Mouse (Mus musculus) bone marrow, adult 2 months (tissue): ENCODE measurements around the gene Apof. TPM values are rescaled to one million over a fixed set of nuclear protein-coding genes. Genes with fewer than 3 reads are reported as not detected.

Source experiments
- H3K27ac ChIP-seq: fragments of 200-500 bp; 2 replicates; pipeline ENCODE4 v1.5.1; 2012; ENCODE audit warnings: low read depth, mild to moderate bottlenecking, control low read depth, inconsistent platforms, low read length; ENCODE audit not compliant: control insufficient read depth, poor library complexity, insufficient read depth
- H3K4me1 ChIP-seq: fragments of 200-500 bp; 2 replicates; pipeline ENCODE4 v1.6.1; 2011; ENCODE audit warnings: low read length; ENCODE audit not compliant: control insufficient read depth, insufficient read depth
- H3K4me3 ChIP-seq: fragments of 200-500 bp; replicated peaks from 2 replicates; pipeline ENCODE3; 2011; ENCODE audit warnings: mild to moderate bottlenecking, low read depth, low read length, control low read depth; ENCODE audit not compliant: control insufficient read depth
- CTCF ChIP-seq: fragments of 200-500 bp; IDR thresholded peaks from 2 replicates; pipeline ENCODE4 v1.5.1; 2011; ENCODE audit warnings: low read length, control low read depth; ENCODE audit not compliant: control insufficient read depth, insufficient read depth
- POLR2A ChIP-seq: fragments of 200-500 bp; IDR thresholded peaks from 2 replicates; pipeline ENCODE4 v1.6.1; 2011; ENCODE audit warnings: low read depth, mild to moderate bottlenecking, control low read depth, low read length, borderline replicate concordance; ENCODE audit not compliant: control insufficient read depth
- WGBS: fragments of 180-500 bp; shearing (Covaris S2); methylation state at CpG from one replicate; pipeline ENCODE4 v1.1.7; 2018; 5-methylcytosine and 5-hydroxymethylcytosine counted together
- polyA plus RNA-seq: library from polyadenylated mRNA; stranded (reverse); fragments of >200 nt; gene quantifications from 2 replicates; pipeline ENCODE4 v1.2.4, GENCODE M21; 2011; ENCODE audit warnings: low replicate concordance; ENCODE audit not compliant: missing spikeins, insufficient read depth, insufficient read length

Apof gene
- polyA plus RNA-seq, 1 experiment = 4.0 TPM

- 20% methylated on average over 6 of the region's 6 CpGs for WGBS
Measured at GRCm38 (mm10) chr10:128298243-128298642, 29.8 kb downstream of the Apof start.

GRCm38 (mm10) chr10:128298702-128299171, 30.3 kb downstream of the Apof start, which contains the start of gene Il23a:
Gene Il23a, minus strand, starts transcription at chr10:128298752.
- H3K27ac ChIP-seq = peak within 1 kb of the TSS; percentile 44
- 51% methylated on average over 11 of the region's 11 CpGs for WGBS
- TF ChIP-seq POLR2A (no peak), CTCF (no peak)

More at GRCm38 (mm10) chr10:128298243-128298642, 29.8 kb downstream of the Apof start:
- Histone ChIP-seq H3K4me1 (peaks cover 3% of the 10 kb centered on the region; the same call in 1 of the 2 replicates), H3K4me3 (no peak overlapping the region), H3K27ac (peak overlapping the region; percentile 44; the same call in 1 of the 2 replicates)
- TF ChIP-seq CTCF = no peak
- no peak for TF ChIP-seq POLR2A

DNA sequence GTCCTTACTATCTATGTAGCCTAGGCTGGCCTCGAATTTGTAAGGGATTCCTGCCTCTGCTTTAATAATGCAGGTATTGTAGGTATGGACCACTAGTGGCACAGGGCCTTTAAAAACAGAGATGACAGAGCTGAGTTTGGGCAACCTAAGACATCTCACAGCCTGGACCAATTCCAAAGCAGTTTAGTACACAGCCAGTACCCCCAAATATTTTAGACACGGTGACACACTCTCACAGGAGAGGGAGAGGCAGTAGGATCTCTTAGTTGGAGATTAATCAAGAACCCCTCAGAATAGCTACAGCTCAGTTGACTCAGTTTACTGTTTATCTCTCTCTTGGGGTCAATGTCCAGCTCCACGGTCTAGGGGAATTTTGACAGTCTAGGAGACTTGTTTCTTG, 33.9 kb downstream of the Apof start:
- Histone ChIP-seq H3K4me1 (peaks cover 5% of the 10 kb centered on the region; the same call in 1 of the 2 replicates), H3K27ac (no peak overlapping the region), H3K4me3 (no peak overlapping the region)
- TF ChIP-seq POLR2A (no peak), CTCF (no peak)
- 20% methylated on average over 3 of the region's 3 CpGs for WGBS

More at GRCm38 (mm10) chr10:128298702-128299171, 30.3 kb downstream of the Apof start, which contains the start of gene Il23a:
- Histone ChIP-seq H3K4me3 (no peak within 1 kb of the TSS), H3K4me1 (peaks cover 3% of the 10 kb centered on the region; the same call in 1 of the 2 replicates)

DNA sequence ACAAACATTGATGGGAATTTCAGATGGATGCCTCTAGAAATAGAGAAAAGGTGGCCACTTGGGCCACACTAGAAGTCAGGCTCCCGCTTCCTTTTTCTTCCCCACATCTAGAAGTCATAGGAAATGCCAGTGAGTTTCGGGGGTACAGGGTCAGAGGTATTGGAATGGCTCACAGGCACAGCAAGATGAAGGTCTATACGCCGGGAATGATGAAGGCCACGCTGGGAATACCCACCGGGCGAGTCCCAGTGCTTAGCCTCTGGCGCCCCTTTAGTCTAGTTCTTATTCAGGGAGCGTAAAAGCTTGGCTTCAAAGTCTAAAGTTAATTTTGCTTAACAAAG, 34.3 kb downstream of the Apof start:
- Histone ChIP-seq H3K4me3 (peak overlapping the region; percentile 65), H3K4me1 (peaks cover 4% of the 10 kb centered on the region; the same call in 1 of the 2 replicates), H3K27ac (peak overlapping the region; percentile 73)
- TF ChIP-seq POLR2A (no peak), CTCF (no peak)
- 0% methylated on average over 9 of the region's 9 CpGs for WGBS

GRCm38 (mm10) chr10:128303126-128304021, 34.9 kb downstream of the Apof start, which contains the start of gene Pan2:
Gene Pan2, plus strand, starts transcription at chr10:128303335.
- under 1% methylated on average over 37 of the region's 37 CpGs for WGBS
- H3K4me3 ChIP-seq = peak within 1 kb of the TSS; percentile 80
- peaks cover 3% of the 10 kb centered on the region; the same call in 1 of the 2 replicates for H3K4me1 ChIP-seq
- TF ChIP-seq POLR2A (peak; percentile 69; the same call in 1 of the 2 replicates), CTCF (no peak)
- peak within 1 kb of the TSS; percentile 88 for H3K27ac ChIP-seq

DNA sequence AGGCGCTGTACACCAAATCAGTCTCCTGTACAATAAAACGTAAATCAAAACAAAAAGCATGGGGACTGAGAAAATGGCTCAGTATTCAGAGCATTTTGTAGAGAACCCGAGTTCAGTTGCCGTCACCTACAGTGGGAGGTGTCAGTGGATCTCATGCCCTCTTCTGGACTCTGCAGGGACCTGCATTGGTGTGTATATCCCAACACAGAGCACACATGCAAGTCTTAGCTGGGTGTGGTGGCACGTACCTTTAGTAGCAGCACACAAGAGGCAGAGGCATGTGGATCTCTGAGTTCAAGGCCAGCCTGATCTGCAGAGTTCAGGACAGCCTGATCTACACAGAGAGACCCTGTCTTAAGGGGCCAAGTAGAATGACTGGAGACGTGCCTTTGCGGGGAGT, 41.2 kb downstream of the Apof start:
- WGBS = 89% methylated on average over 7 of the region's 7 CpGs
- no peak overlapping the region for H3K27ac ChIP-seq
- no peaks in the 10 kb centered on the region for H3K4me1 ChIP-seq
- no peak overlapping the region for H3K4me3 ChIP-seq
- TF ChIP-seq CTCF (no peak), POLR2A (no peak)

DNA sequence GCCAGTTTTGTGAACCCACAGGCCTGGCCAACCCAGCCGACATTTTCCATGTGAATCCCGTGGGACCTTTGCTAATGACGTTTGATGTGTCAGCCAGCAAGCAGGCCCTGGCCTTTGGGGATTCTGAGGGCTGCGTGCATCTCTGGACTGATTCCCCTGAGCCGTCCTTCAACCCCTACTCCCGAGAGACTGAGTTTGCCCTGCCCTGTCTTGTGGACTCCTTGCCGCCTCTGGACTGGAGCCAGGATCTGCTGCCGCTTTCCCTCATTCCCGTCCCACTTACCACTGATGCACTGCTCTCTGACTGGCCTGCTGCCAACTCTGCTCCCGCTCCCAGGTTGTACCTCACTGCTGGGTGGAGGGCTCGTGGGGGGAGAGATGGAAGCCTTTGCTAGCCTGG, 41.7 kb downstream of the Apof start:
- TF ChIP-seq POLR2A (no peak), CTCF (no peak)

GRCm38 (mm10) chr10:128310902-128311301, 42.4 kb downstream of the Apof start:
- H3K27ac ChIP-seq = no peak overlapping the region
- 43% methylated on average over 4 of the region's 4 CpGs for WGBS
- TF ChIP-seq POLR2A (no peak), CTCF (no peak)
- no peak overlapping the region for H3K4me3 ChIP-seq
- no peaks in the 10 kb centered on the region for H3K4me1 ChIP-seq

More for the DNA sequence above, 41.7 kb downstream of the Apof start:
- Histone ChIP-seq H3K4me3 (no peak overlapping the region), H3K4me1 (no peaks in the 10 kb centered on the region), H3K27ac (no peak overlapping the region)
- 79% methylated on average over 11 of the region's 11 CpGs for WGBS
